Mouse (Mus musculus): ENCODE measurements around the gene Hoxa4. TPM values are rescaled to one million over a fixed set of nuclear protein-coding genes. Genes with fewer than 3 reads are reported as not detected.

Hoxa4 gene
- total RNA-seq, 2 experiments from 2014 or later: 1.3 to 1.9 TPM

- no peak for ATAC-seq (replicated peaks; ENCODE audit: poor library complexity)
These were observed 36.1 kb downstream of the Hoxa4 start for GRCm38 (mm10) chr6:52155471-52155870.

- ATAC-seq (replicated peaks; ENCODE audit: poor library complexity): no peak
These were observed 37.5 kb downstream of the Hoxa4 start for GRCm38 (mm10) chr6:52154044-52154443.

GRCm38 (mm10) chr6:52153270-52153669 lies 38.3 kb downstream of the Hoxa4 start:
- no peak for ATAC-seq (replicated peaks; ENCODE audit: poor library complexity)

- ATAC-seq (replicated peaks; ENCODE audit: poor library complexity): no peak
These were observed 39.0 kb downstream of the Hoxa4 start for GRCm38 (mm10) chr6:52152226-52153193.

GRCm38 (mm10) chr6:52151571-52151970 lies 40.0 kb downstream of the Hoxa4 start:
- ATAC-seq (replicated peaks; ENCODE audit: poor library complexity): no peak

- no peak for ATAC-seq (replicated peaks; ENCODE audit: poor library complexity)
These were observed 41.1 kb downstream of the Hoxa4 start for GRCm38 (mm10) chr6:52150401-52150966.

Other genes starting within 250 kb of the Hoxa4 start
- gene Skap2, start 179.2 kb downstream of the Hoxa4 start, total RNA-seq (2015): 96.8 and 103 TPM in 2 replicates
- 139 and 181 TPM in 2 replicates for gene Skap2, start 179.2 kb downstream of the Hoxa4 start, total RNA-seq (2017)
- gene Hoxa1, start 33.4 kb downstream of the Hoxa4 start, total RNA-seq (2015): 0.15 and 0.17 TPM in 2 replicates
- 0.10 TPM in 1 of 2 replicates, not detected in the other for gene Hoxa1, start 33.4 kb downstream of the Hoxa4 start, total RNA-seq (2017)
- 0.86 TPM in 1 of 2 replicates, not detected in the other for gene Hoxa2, start 26.9 kb downstream of the Hoxa4 start, total RNA-seq (2015)
- 0.34 TPM in 1 of 2 replicates, not detected in the other for gene Hoxa2, start 26.9 kb downstream of the Hoxa4 start, total RNA-seq (2017)
- gene 5730596B20Rik, start 14.3 kb downstream of the Hoxa4 start, total RNA-seq (2015): not detected in 2 replicates
- gene 5730596B20Rik, start 14.3 kb downstream of the Hoxa4 start, total RNA-seq (2017): not detected in 2 replicates
- gene Hoxa5, start 12.8 kb upstream of the Hoxa4 start, total RNA-seq (2015): 2.3 and 3.1 TPM in 2 replicates
- gene Hoxa5, start 12.8 kb upstream of the Hoxa4 start, total RNA-seq (2017): 0.83 and 1.1 TPM in 2 replicates
- gene Hoxa6, start 17.0 kb upstream of the Hoxa4 start, total RNA-seq (2015): 0.22 TPM in 1 of 2 replicates, not detected in the other
- gene Hoxa6, start 17.0 kb upstream of the Hoxa4 start, total RNA-seq (2017): not detected in 2 replicates
- gene Hoxa3, start 21.6 kb upstream of the Hoxa4 start, total RNA-seq (2015): 0.59 and 2.1 TPM in 2 replicates
- gene Hoxa3, start 21.6 kb upstream of the Hoxa4 start, total RNA-seq (2017): 0.37 and 0.42 TPM in 2 replicates
- gene Gm28308, start 21.6 kb upstream of the Hoxa4 start, total RNA-seq (2015): not detected in 2 replicates
- gene Gm28308, start 21.6 kb upstream of the Hoxa4 start, total RNA-seq (2017): 0.84 TPM in 1 of 2 replicates, not detected in the other
- 11.4 and 15.7 TPM in 2 replicates for gene Hoxa7, start 30.1 kb upstream of the Hoxa4 start, total RNA-seq (2015)
- gene Hoxa7, start 30.1 kb upstream of the Hoxa4 start, total RNA-seq (2017): 5.5 and 8.2 TPM in 2 replicates
- gene Hoxa9, start 39.3 kb upstream of the Hoxa4 start, total RNA-seq (2015): 8.1 and 10.7 TPM in 2 replicates
- 23.4 and 24.9 TPM in 2 replicates for gene Hoxa9, start 39.3 kb upstream of the Hoxa4 start, total RNA-seq (2017)
- 0.12 and 0.24 TPM in 2 replicates for gene Hoxa10, start 49.1 kb upstream of the Hoxa4 start, total RNA-seq (2015)
- 0.30 TPM in 1 of 2 replicates, not detected in the other for gene Hoxa10, start 49.1 kb upstream of the Hoxa4 start, total RNA-seq (2017)
- gene Hoxa11, start 54.1 kb upstream of the Hoxa4 start, total RNA-seq (2015): not detected in 2 replicates
- gene Hoxa11, start 54.1 kb upstream of the Hoxa4 start, total RNA-seq (2017): 0.10 TPM in 1 of 2 replicates, not detected in the other
- not detected in 2 replicates for gene Hoxa13, start 69.1 kb upstream of the Hoxa4 start, total RNA-seq (2015)
- not detected in 2 replicates for gene Hoxa13, start 69.1 kb upstream of the Hoxa4 start, total RNA-seq (2017)
- not detected in 2 replicates for gene Evx1, start 121.7 kb upstream of the Hoxa4 start, total RNA-seq (2015)
- gene Evx1, start 121.7 kb upstream of the Hoxa4 start, total RNA-seq (2017): not detected in 2 replicates

Data from megakaryocyte progenitor cell, adult 5-6 weeks (primary cell).